Mouse (Mus musculus): ENCODE data around the gene Ptprm. TPM values are rescaled to one million over a fixed set of nuclear protein-coding genes. Genes with fewer than 3 reads are reported as not detected.

Gene Ptprm
- polyA plus RNA-seq, 1 experiment from 2014 or later = 5.4 TPM

DNA sequence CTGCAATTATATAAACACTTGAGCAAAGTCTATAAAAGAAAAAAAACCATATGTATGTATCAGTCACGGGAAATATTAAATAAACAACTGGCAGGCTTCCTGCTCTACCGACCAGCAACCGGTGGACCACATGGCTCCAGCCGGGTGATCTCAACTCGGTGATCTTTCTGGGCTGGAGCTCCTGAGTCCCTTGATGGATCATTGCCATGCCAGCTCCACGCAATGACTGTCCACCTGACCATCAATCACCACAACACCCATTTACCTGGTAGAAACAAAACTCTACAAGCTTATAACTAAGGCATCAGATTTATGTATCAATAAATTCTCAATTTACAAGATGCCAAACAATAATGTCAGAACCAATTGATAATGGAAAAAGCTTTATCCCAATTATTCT, 322.2 kb downstream of the Ptprm start:
- no peak overlapping the region for H3K27ac ChIP-seq (ENCODE audit: low read depth, low read length)
- no peak overlapping the region for H3K4me3 ChIP-seq (ENCODE audit: low read depth, low read length)
- ATAC-seq = no peak
- 67% methylated on average over 6 of the region's 6 CpGs for WGBS
- no peak overlapping the region for H3K9ac ChIP-seq (ENCODE audit: low read depth, low read length)
- H3K9me3 ChIP-seq (ENCODE audit: control insufficient read depth) = no peaks in the 10 kb centered on the region
- no peaks in the 10 kb centered on the region for H3K27me3 ChIP-seq (replicated peaks; ENCODE audit: control insufficient read depth, insufficient read depth, low read length)
- no peaks in the 10 kb centered on the region for H3K4me1 ChIP-seq (replicated peaks; ENCODE audit: control insufficient read depth, insufficient read depth, low read length)
- no peak overlapping the region for H3K4me2 ChIP-seq (replicated peaks; ENCODE audit: low read depth)
- H3K36me3 ChIP-seq (ENCODE audit: control insufficient read depth, insufficient read depth) = no peaks in the 10 kb centered on the region
- TF ChIP-seq CTCF (IDR thresholded peaks at IDR 0.05; ENCODE audit: low read depth) = no peak

DNA sequence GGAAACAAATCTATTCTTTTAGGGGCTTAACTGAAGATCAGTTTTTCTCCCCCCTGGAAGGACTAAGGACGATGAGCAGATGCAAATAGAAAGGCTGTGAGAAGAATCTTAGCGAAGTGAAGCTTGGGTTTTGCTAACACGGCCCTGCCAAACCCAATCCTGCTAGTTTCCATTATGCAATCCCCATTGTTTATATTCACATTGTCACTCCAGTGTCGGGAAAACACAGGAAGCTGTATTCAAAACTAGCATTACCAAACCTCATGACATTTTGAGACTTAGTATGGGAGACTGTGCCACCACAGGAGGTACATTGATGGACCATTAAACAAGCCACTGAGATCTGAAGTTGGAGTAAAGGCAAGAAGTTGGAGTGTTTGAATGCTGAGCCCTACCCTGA, 322.9 kb downstream of the Ptprm start:
- ATAC-seq = no peak
- Histone ChIP-seq H3K27ac (ENCODE audit: low read depth, low read length) (no peak overlapping the region), H3K27me3 (replicated peaks; ENCODE audit: control insufficient read depth, insufficient read depth, low read length) (no peaks in the 10 kb centered on the region), H3K4me1 (replicated peaks; ENCODE audit: control insufficient read depth, insufficient read depth, low read length) (no peaks in the 10 kb centered on the region), H3K4me3 (ENCODE audit: low read depth, low read length) (no peak overlapping the region), H3K9me3 (ENCODE audit: control insufficient read depth) (no peaks in the 10 kb centered on the region), H3K9ac (ENCODE audit: low read depth, low read length) (no peak overlapping the region), H3K36me3 (ENCODE audit: control insufficient read depth, insufficient read depth) (no peaks in the 10 kb centered on the region), H3K4me2 (replicated peaks; ENCODE audit: low read depth) (no peak overlapping the region)
- no peak for TF ChIP-seq CTCF (IDR thresholded peaks at IDR 0.05; ENCODE audit: low read depth)
- WGBS = 53% methylated on average over 4 of the region's 4 CpGs

DNA sequence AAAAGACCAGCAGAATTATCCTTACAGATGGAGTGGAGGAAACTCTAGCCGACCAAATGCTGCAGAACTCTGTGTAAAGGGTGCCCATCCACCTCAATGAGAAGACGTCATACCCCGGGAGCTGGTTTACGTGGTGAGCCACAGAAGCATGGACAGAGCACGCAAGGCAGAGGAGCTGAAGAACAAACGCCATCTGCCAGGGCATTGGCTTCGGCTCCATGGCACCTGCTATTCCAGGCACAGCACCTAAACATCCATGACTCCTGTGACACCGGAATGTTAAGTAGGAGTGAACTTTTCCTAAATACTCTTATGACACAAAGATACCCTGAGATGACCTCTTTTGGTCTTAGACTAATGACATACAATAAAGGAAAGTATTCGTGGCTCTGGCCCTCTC, 327.0 kb downstream of the Ptprm start:
- WGBS = 90% methylated on average over 9 of the region's 9 CpGs
- no peak overlapping the region for H3K27ac ChIP-seq (ENCODE audit: low read depth, low read length)
- no peak for ATAC-seq
- H3K36me3 ChIP-seq (ENCODE audit: control insufficient read depth, insufficient read depth) = no peaks in the 10 kb centered on the region
- H3K4me2 ChIP-seq (replicated peaks; ENCODE audit: low read depth) = no peak overlapping the region
- no peak for TF ChIP-seq CTCF (IDR thresholded peaks at IDR 0.05; ENCODE audit: low read depth)
- no peaks in the 10 kb centered on the region for H3K4me1 ChIP-seq (replicated peaks; ENCODE audit: control insufficient read depth, insufficient read depth, low read length)
- H3K4me3 ChIP-seq (ENCODE audit: low read depth, low read length) = no peak overlapping the region
- no peaks in the 10 kb centered on the region for H3K9me3 ChIP-seq (ENCODE audit: control insufficient read depth)
- no peak overlapping the region for H3K9ac ChIP-seq (ENCODE audit: low read depth, low read length)
- no peaks in the 10 kb centered on the region for H3K27me3 ChIP-seq (replicated peaks; ENCODE audit: control insufficient read depth, insufficient read depth, low read length)

DNA sequence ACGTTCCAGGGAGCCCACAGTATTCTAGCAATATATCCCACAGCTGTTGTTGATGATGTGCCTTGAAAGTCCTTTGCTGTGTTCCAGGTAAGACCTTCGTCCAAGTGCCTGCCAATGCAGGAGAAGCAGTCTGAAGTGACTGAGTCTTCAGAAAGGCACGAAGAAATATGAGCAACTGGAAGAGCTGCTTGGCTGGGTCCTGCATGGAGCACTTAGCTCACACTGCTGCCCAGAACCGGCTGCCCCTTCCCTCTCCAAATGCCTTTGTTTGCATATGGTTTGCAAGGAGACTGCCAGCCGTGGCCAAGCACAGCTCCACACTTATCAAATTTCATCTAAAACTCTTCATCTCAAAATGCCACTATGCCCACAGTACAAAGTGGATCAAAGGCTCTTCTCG, 337.8 kb downstream of the Ptprm start:
- H3K27ac ChIP-seq (ENCODE audit: low read depth, low read length) = no peak overlapping the region
- TF ChIP-seq CTCF (IDR thresholded peaks at IDR 0.05; ENCODE audit: low read depth) = no peak
- H3K27me3 ChIP-seq (replicated peaks; ENCODE audit: control insufficient read depth, insufficient read depth, low read length) = no peaks in the 10 kb centered on the region
- no peaks in the 10 kb centered on the region for H3K36me3 ChIP-seq (ENCODE audit: control insufficient read depth, insufficient read depth)
- H3K9ac ChIP-seq (ENCODE audit: low read depth, low read length) = no peak overlapping the region
- H3K4me1 ChIP-seq (replicated peaks; ENCODE audit: control insufficient read depth, insufficient read depth, low read length) = no peaks in the 10 kb centered on the region
- H3K4me3 ChIP-seq (ENCODE audit: low read depth, low read length) = no peak overlapping the region
- no peak overlapping the region for H3K4me2 ChIP-seq (replicated peaks; ENCODE audit: low read depth)
- no peak for ATAC-seq
- H3K9me3 ChIP-seq (ENCODE audit: control insufficient read depth) = no peaks in the 10 kb centered on the region
- 70% methylated on average over 6 of the region's 6 CpGs for WGBS

DNA sequence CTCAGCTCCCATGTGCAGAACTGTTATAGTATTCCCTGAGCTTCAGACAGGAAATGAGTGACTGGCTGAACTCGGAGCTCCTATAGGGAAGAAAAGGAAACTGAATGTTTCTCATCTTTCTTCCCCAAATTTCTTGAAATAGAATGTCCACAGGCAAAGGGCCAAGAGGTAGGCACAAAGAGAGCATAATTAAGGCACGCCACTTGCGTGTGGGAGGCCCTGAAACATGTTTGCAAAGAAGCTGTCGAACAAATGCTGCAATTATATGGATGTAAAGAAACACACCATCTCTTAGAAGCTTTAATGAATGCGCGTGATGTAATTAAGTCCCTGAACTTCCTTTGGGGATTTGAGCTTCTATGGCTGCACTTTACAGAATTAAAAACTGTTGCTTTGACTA, 341.0 kb downstream of the Ptprm start:
- TF ChIP-seq CTCF (IDR thresholded peaks at IDR 0.05; ENCODE audit: low read depth) = no peak
- Histone ChIP-seq H3K4me2 (replicated peaks; ENCODE audit: low read depth) (no peak overlapping the region), H3K27me3 (replicated peaks; ENCODE audit: control insufficient read depth, insufficient read depth, low read length) (no peaks in the 10 kb centered on the region), H3K27ac (ENCODE audit: low read depth, low read length) (no peak overlapping the region), H3K9me3 (ENCODE audit: control insufficient read depth) (no peaks in the 10 kb centered on the region), H3K9ac (ENCODE audit: low read depth, low read length) (no peak overlapping the region), H3K4me3 (ENCODE audit: low read depth, low read length) (no peak overlapping the region), H3K36me3 (ENCODE audit: control insufficient read depth, insufficient read depth) (no peaks in the 10 kb centered on the region), H3K4me1 (replicated peaks; ENCODE audit: control insufficient read depth, insufficient read depth, low read length) (no peaks in the 10 kb centered on the region)
- ATAC-seq = no peak
- WGBS = 88% methylated on average over 6 of the region's 6 CpGs

DNA sequence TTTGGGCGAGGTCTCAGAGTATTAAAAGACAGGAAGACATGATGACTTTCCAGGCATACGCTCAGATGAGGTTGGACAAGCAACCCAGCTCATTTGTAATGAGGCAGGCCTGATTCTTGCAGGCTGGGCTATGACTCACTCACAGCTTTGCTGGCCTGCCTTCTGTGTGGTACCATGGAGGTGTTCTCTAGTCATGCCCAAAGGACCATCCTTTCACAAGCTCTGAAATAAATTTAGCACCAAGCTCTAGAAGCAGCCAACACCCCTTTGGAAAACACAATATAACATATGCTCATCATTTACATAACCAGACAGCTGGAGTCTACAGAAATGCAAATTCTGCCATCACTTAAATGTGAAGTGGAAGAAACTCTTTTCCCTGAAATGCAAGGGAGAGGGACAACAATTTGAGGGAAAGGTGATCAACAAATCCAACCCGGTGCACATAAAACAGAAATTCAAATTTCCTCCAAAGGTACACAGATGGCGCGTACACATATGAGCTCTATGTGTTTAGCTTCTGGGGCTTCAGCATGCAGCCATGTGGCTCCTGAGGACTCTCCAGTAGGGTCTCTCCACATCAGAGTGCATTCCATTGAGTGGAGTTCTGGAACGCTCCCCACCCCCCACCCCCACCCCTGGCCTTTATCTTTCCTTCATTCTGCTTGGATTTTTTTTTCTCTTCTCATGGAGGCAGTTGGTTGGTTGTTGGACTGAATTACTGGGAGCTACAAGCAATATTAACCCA, 342.2 kb downstream of the Ptprm start:
- no peak overlapping the region for H3K4me2 ChIP-seq (replicated peaks; ENCODE audit: low read depth)
- no peaks in the 10 kb centered on the region for H3K9me3 ChIP-seq (ENCODE audit: control insufficient read depth)
- ATAC-seq = no peak
- 89% methylated on average over 6 of the region's 6 CpGs for WGBS
- H3K9ac ChIP-seq (ENCODE audit: low read depth, low read length) = no peak overlapping the region
- H3K27ac ChIP-seq (ENCODE audit: low read depth, low read length) = no peak overlapping the region
- H3K4me3 ChIP-seq (ENCODE audit: low read depth, low read length) = no peak overlapping the region
- no peak for TF ChIP-seq CTCF (IDR thresholded peaks at IDR 0.05; ENCODE audit: low read depth)
- H3K27me3 ChIP-seq (replicated peaks; ENCODE audit: control insufficient read depth, insufficient read depth, low read length) = no peaks in the 10 kb centered on the region
- H3K4me1 ChIP-seq (replicated peaks; ENCODE audit: control insufficient read depth, insufficient read depth, low read length) = no peaks in the 10 kb centered on the region
- H3K36me3 ChIP-seq (ENCODE audit: control insufficient read depth, insufficient read depth) = no peaks in the 10 kb centered on the region
